Mouse (Mus musculus) embryonic fibroblast, embryonic 13.5 days (primary cell): ENCODE measurements at regions not wholly inside any gene's neighbourhood (a gene's known extent, or its start where the extent isn't known, plus 50 kb on each side); places are given as distances from the start of the nearest gene placed in this dataset.

Experiments used
- CTCF ChIP-seq: IDR thresholded peaks from 2 replicates; pipeline ENCODE4 v1.5.1; 2011; ENCODE audit warnings: mild to moderate bottlenecking, control low read depth, low read length, moderate library complexity, borderline replicate concordance; ENCODE audit not compliant: insufficient read depth
- POLR2A ChIP-seq: IDR thresholded peaks from 2 replicates; pipeline ENCODE4 v1.6.1; 2011; ENCODE audit warnings: low read depth, mild to moderate bottlenecking, control low read depth, low read length, moderate library complexity

DNA sequence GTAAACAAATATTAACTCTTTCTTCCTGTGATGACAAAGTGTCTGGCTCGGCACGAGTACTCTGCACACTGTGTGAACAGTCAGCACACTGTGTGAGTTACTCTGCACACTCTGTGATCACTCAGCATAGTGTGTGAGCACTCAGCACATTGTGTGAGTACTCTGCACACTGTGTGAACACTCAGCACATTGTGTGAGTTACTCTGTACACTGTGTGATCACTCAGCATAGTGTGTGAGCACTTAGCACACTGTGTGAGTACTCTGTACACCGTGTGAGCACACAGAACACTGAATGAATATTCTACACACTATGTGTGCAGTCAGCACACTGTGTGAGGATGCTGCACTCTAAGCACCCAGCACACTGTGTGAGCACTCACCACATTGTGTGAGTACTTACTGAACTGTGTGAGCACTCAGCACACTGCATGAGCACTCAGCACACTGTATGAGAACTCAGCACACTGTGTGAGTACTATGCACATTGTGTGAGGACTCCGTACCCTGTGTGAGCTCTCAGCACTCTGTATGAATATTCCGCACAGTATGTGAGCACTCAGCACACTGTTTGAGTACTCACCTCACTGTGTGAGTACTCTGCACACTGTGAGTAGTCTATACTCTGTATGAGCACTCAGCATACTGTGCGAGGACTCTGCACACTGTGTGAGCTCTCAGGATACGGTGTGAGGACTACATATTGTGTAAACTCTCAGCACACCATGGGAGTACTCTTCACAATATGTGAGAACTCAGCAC lies 381.9 kb downstream of the Hdgfl1 start:
- TF ChIP-seq CTCF = no peak
- no peak for TF ChIP-seq POLR2A
